Mouse (Mus musculus): ENCODE measurements around the gene Birc5. TPM values are rescaled to one million over a fixed set of nuclear protein-coding genes. Genes with fewer than 3 reads are reported as not detected.

The Birc5 gene
- total and polyA plus RNA-seq, 3 experiments, result 193 to 289 (median 270) TPM

DNA sequence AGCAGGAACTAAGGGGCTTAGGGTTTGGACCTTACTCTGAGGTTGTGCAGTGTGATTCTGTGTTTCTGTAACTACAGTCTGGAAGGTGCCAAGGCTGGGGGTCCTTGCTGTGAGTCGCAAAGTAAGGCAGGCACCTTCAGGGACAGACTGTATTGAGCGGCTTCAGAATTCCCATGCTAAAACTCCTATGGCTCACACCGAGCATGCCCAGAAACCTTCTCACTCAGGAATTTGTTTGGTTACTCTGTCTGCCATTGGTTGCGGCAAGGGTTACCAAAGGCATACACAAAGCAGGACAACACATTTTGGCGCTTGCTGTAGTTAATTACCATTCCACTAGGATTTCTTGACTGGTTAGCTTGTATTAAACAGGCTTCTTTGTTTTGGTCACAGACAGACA, 22.9 kb upstream of the Birc5 start (continued):
- TF ChIP-seq USF2 (conservative IDR thresholded peaks at IDR 0.05; ENCODE audit: low read depth, low read length) (no peak), MAFK (IDR thresholded peaks at IDR 0.05; ENCODE audit: insufficient replicate concordance, low read length) (no peak), EP300 (IDR thresholded peaks at IDR 0.05; ENCODE audit: low read length) (no peak), ETS1 (conservative IDR thresholded peaks at IDR 0.05; ENCODE audit: low read depth, low read length) (no peak), MXI1 (IDR thresholded peaks at IDR 0.05; ENCODE audit: low read depth, low read length) (peak; percentile 8; the same call in 1 of the 2 replicates), IRF4 (IDR thresholded peaks at IDR 0.05; ENCODE audit: low read depth, low read length) (no peak), PAX5 (IDR thresholded peaks at IDR 0.05; ENCODE audit: low read length) (no peak), ELF1 (IDR thresholded peaks at IDR 0.05; ENCODE audit: low read depth, low read length) (no peak), BHLHE40 (IDR thresholded peaks at IDR 0.05; ENCODE audit: low read depth, low read length) (0 out of 2 replicates have a peak, but pooled peaks have one; percentile 8), RAD21 (IDR thresholded peaks at IDR 0.05; ENCODE audit: low read depth, low read length) (no peak), NELFE (IDR thresholded peaks at IDR 0.05; ENCODE audit: low read depth, low read length) (no peak), E2F4 (IDR thresholded peaks at IDR 0.05; ENCODE audit: insufficient replicate concordance, low read depth, low read length) (no peak)

DNA sequence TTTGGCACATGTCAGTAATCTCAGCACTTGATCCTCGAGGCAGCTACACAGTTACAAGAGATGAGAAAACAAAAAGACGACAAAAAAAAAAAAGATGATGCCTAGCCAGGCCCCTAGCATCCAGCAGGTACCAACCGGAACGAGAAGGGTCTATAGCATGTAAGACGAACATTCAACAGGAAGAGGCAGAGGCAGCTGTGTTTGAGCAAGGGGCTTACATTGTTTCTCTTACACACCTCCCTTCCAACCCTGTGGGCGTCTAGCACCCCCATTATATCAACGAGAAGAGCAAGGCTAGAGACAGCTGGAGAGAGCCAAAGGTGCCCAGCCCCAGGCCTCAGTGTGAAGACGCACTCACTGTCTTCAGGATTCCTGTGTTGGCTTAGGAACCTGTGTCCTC, 22.1 kb upstream of the Birc5 start:
- Histone ChIP-seq H3K27me3 (replicated peaks) (no peaks in the 10 kb centered on the region), H3K4me1 (ENCODE audit: control insufficient read depth in 1 of 2, insufficient read depth in 2 of 2) (peaks cover 12 to 59% of the 10 kb centered on the region in 2 experiments), H3K27ac (ENCODE audit: insufficient read depth, low read depth) (peak overlapping the region; percentile 94), H3K4me2 (ENCODE audit: insufficient read depth, low read depth, poor library complexity, severe bottlenecking) (peak overlapping the region; percentile 89), H3K9me3 (replicated peaks; ENCODE audit: low read length) (no peaks in the 10 kb centered on the region), H3K9ac (ENCODE audit: insufficient read depth, low read depth) (peak overlapping the region; percentile 85), H3K79me2 (replicated peaks; ENCODE audit: control insufficient read depth, extremely low read depth, insufficient read depth, poor library complexity, severe bottlenecking) (peaks cover 51% of the 10 kb centered on the region), H3K36me3 (replicated peaks in 1 of 2; ENCODE audit: control insufficient read depth in 1 of 2, insufficient read depth in 1 of 2, low read length in 1 of 2) (peaks cover 18 to 32% of the 10 kb centered on the region in 2 experiments), H3K4me3 (replicated peaks in 1 of 3; ENCODE audit: low read depth in 2 of 3, low read length in 2 of 3, poor library complexity in 1 of 3) (peak overlapping the region; percentile 64 to 77 (median 65))
- TF ChIP-seq MAX (IDR thresholded peaks at IDR 0.05; ENCODE audit: low read length) (0 out of 2 replicates have a peak, but pooled peaks have one; percentile 8), ZNF384 (IDR thresholded peaks at IDR 0.05; ENCODE audit: low read depth, low read length) (0 out of 2 replicates have a peak, but pooled peaks have one; percentile 37), SIN3A (IDR thresholded peaks at IDR 0.05; ENCODE audit: low read length) (peak; percentile 71), MXI1 (IDR thresholded peaks at IDR 0.05; ENCODE audit: low read depth, low read length) (no peak)
- in situ Hi-C loops (cut with MboI; ENCODE audit: low pct_ligation_motif_present, low pct_unique_long_range_greater_than_20kb, low sequenced_read_pairs), result loop anchor here (5.0 to 10.0 kb wide), 3 partner anchors 35 to 352 kb away; no protein-coding TSS in a partner anchor
- DNase-seq (ENCODE audit: extremely low read depth), result peak; percentile 31
- dilution Hi-C loops (cut with MboI; ENCODE audit: extremely low pct_ligation_motif_present, extremely low pct_unique_long_range_greater_than_20kb, low sequenced_read_pairs), result no loop called here

DNA sequence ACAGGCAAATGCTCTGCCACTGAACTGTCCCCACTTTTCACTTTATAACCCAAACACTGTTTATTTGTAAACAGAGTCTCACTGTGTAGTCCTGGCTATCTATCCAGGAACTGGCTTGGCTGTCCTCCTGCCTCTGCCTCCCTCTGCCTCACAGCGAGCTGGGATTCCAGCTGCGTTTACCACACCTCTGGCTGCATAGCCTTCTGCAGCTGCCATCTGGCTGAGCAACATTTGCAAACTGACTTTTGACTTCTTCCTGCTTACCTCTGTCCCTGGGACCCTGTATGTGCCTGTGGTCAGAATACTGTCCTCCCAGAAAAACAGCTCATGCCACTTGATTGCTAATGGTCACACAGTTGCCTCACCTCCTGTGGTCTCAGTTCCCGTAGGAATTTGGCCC, 21.7 kb upstream of the Birc5 start:
- no peaks in the 10 kb centered on the region for H3K27me3 ChIP-seq (replicated peaks)
- H3K9me3 ChIP-seq (replicated peaks; ENCODE audit: low read length), result no peaks in the 10 kb centered on the region
- H3K4me2 ChIP-seq (ENCODE audit: insufficient read depth, low read depth, poor library complexity, severe bottlenecking), result peak overlapping the region; percentile 89
- peaks cover 48% of the 10 kb centered on the region for H3K79me2 ChIP-seq (replicated peaks; ENCODE audit: control insufficient read depth, extremely low read depth, insufficient read depth, poor library complexity, severe bottlenecking)
- H3K4me3 ChIP-seq (replicated peaks in 1 of 3; ENCODE audit: low read depth in 2 of 3, low read length in 2 of 3, poor library complexity in 1 of 3), result peak overlapping the region; percentile 64 to 77 (median 65)
- peak overlapping the region; percentile 85 for H3K9ac ChIP-seq (ENCODE audit: insufficient read depth, low read depth)
- dilution Hi-C loops (cut with MboI; ENCODE audit: extremely low pct_ligation_motif_present, extremely low pct_unique_long_range_greater_than_20kb, low sequenced_read_pairs) (no loop called here), in situ Hi-C loops (cut with MboI; ENCODE audit: low pct_ligation_motif_present, low pct_unique_long_range_greater_than_20kb, low sequenced_read_pairs) (loop anchor here (5.0 to 10.0 kb wide), 3 partner anchors 35 to 353 kb away; no protein-coding TSS in a partner anchor)
- H3K36me3 ChIP-seq (replicated peaks in 1 of 2; ENCODE audit: control insufficient read depth in 1 of 2, insufficient read depth in 1 of 2, low read length in 1 of 2), result peaks cover 13 to 28% of the 10 kb centered on the region in 2 experiments
- peak; percentile 35 for DNase-seq (ENCODE audit: extremely low read depth)
- peak overlapping the region; percentile 94 for H3K27ac ChIP-seq (ENCODE audit: insufficient read depth, low read depth)
- H3K4me1 ChIP-seq (ENCODE audit: control insufficient read depth in 1 of 2, insufficient read depth in 2 of 2), result peaks cover 11 to 54% of the 10 kb centered on the region in 2 experiments
- no peak for TF ChIP-seq USF2 (conservative IDR thresholded peaks at IDR 0.05; ENCODE audit: low read depth, low read length)
- no peak for TF ChIP-seq RCOR1 (conservative IDR thresholded peaks at IDR 0.05; ENCODE audit: low read depth, low read length)
- TF ChIP-seq IRF4 (IDR thresholded peaks at IDR 0.05; ENCODE audit: low read depth, low read length), result no peak
- no peak for TF ChIP-seq CHD2 (IDR thresholded peaks at IDR 0.05; ENCODE audit: low read length)
- TF ChIP-seq UBTF (IDR thresholded peaks at IDR 0.05; ENCODE audit: low read depth, low read length), result no peak
- TF ChIP-seq ZC3H11A (IDR thresholded peaks at IDR 0.05; ENCODE audit: low read depth, low read length), result no peak
- TF ChIP-seq KAT2A (IDR thresholded peaks at IDR 0.05; ENCODE audit: insufficient replicate concordance, low read length), result no peak
- TF ChIP-seq ELF1 (IDR thresholded peaks at IDR 0.05; ENCODE audit: low read depth, low read length), result no peak
- TF ChIP-seq ZMIZ1 (IDR thresholded peaks at IDR 0.05; ENCODE audit: low read depth, low read length), result no peak
- TF ChIP-seq EP300 (IDR thresholded peaks at IDR 0.05; ENCODE audit: low read length), result no peak
- TF ChIP-seq TBP (conservative IDR thresholded peaks at IDR 0.05; ENCODE audit: low read depth, low read length), result no peak; the same call in 1 of the 2 replicates
- TF ChIP-seq GABPA (IDR thresholded peaks at IDR 0.05; ENCODE audit: insufficient replicate concordance, low read depth, low read length), result no peak
- no peak; the same call in none of the 2 replicates for TF ChIP-seq MYC (IDR thresholded peaks at IDR 0.05; ENCODE audit: low read depth, low read length)
- no peak for TF ChIP-seq PAX5 (IDR thresholded peaks at IDR 0.05; ENCODE audit: low read length)
- TF ChIP-seq MAX (IDR thresholded peaks at IDR 0.05; ENCODE audit: low read length), result no peak; the same call in 1 of the 2 replicates
- no peak for TF ChIP-seq MAFK (IDR thresholded peaks at IDR 0.05; ENCODE audit: insufficient replicate concordance, low read length)
- TF ChIP-seq USF1 (IDR thresholded peaks at IDR 0.05; ENCODE audit: low read depth, low read length), result no peak
- TF ChIP-seq SIN3A (IDR thresholded peaks at IDR 0.05; ENCODE audit: low read length), result peak; percentile 39; the same call in 1 of the 2 replicates
- TF ChIP-seq TCF12 (IDR thresholded peaks at IDR 0.05; ENCODE audit: low read depth, low read length), result peak; percentile 66; the same call in 1 of the 2 replicates
- TF ChIP-seq JUND (conservative IDR thresholded peaks at IDR 0.05; ENCODE audit: low read depth, low read length), result no peak
- no peak for TF ChIP-seq NRF1 (IDR thresholded peaks at IDR 0.05; ENCODE audit: low read depth, low read length)

Data from CH12.LX (cell line).